Mouse (Mus musculus) liver, embryonic 14.5 days (tissue): ENCODE measurements around the gene Gm10197. TPM values are rescaled to one million over a fixed set of nuclear protein-coding genes. Genes with fewer than 3 reads are reported as not detected.
A peak's percentile ranks its signal among the peaks of the same experiment; 100 is the strongest.

Experiments used
- ATAC-seq: fragments of 200-750 bp; cut with Nextera tagmentation; 2 replicates; pipeline ENCODE4 v1.8.0; 2017; ENCODE audit warnings: moderate number of reproducible peaks, mild to moderate bottlenecking, moderate library complexity; ENCODE audit not compliant: insufficient read depth
- DNase-seq, 3 experiments: peaks; one replicate each; pipeline ENCODE4 v3.0.0-alpha.2; 2012 to 2013; ENCODE audit warnings: low read depth in 3 of 3, low spot score in 3 of 3
- H3K27ac ChIP-seq: fragments of 300-500 bp; sonication (generic); 2 replicates; pipeline ENCODE4 v1.5.1; 2014; ENCODE audit warnings: moderate library complexity, mild to moderate bottlenecking, control low read depth, inconsistent platforms
- H3K27me3 ChIP-seq: fragments of 300-500 bp; sonication (generic); 2 replicates; pipeline ENCODE4 v1.6.1; 2014; ENCODE audit warnings: mild to moderate bottlenecking, low read length, moderate library complexity; ENCODE audit not compliant: control insufficient read depth, insufficient read depth
- H3K36me3 ChIP-seq: fragments of 300-500 bp; sonication (generic); replicated peaks from 2 replicates; pipeline ENCODE4 v1.6.1; 2014; ENCODE audit warnings: low read depth; ENCODE audit not compliant: control insufficient read depth, insufficient read depth
- H3K4me1 ChIP-seq, 2 experiments: fragments of 200-500 bp in 1 of 2; fragments of 300-500 bp in 1 of 2; sonication (generic) in 1 of 2; replicated peaks; 2 replicates each; pipeline ENCODE4 v1.6.1; 2012 to 2014; ENCODE audit warnings: antibody characterized with exemption in 1 of 2, inconsistent platforms in 1 of 2, low read length in 1 of 2; ENCODE audit not compliant: control insufficient read depth in 2 of 2, insufficient read depth in 2 of 2
- H3K4me2 ChIP-seq: fragments of 300-500 bp; sonication (generic); 2 replicates; pipeline ENCODE4 v1.6.1; 2014; ENCODE audit warnings: low read depth, mild to moderate bottlenecking, control low read depth, moderate library complexity
- H3K4me3 ChIP-seq, 2 experiments: fragments of 200-500 bp in 1 of 2; fragments of 300-500 bp in 1 of 2; sonication (generic) in 1 of 2; 2 replicates each; pipeline ENCODE4 v1.5.1; 2012 to 2014; ENCODE audit warnings: low read depth in 2 of 2, low read length in 2 of 2, mild to moderate bottlenecking in 2 of 2, control low read depth in 1 of 2, inconsistent platforms in 1 of 2, moderate library complexity in 1 of 2; ENCODE audit not compliant: insufficient read depth in 1 of 2
- H3K9ac ChIP-seq: fragments of 300-500 bp; sonication (generic); replicated peaks from 2 replicates; pipeline ENCODE4 v1.6.1; 2014; ENCODE audit warnings: mild to moderate bottlenecking, control low read depth, moderate library complexity
- H3K9me3 ChIP-seq: fragments of 300-500 bp; sonication (generic); 2 replicates; pipeline ENCODE4 v1.6.1; 2016; ENCODE audit warnings: low read length, mixed read lengths; ENCODE audit not compliant: control insufficient read depth
- CTCF ChIP-seq: IDR thresholded peaks from 2 replicates; pipeline ENCODE4 v1.5.1; 2016; ENCODE audit warnings: antibody characterized with exemption, low read depth, control low read depth
- EP300 ChIP-seq: IDR thresholded peaks from 2 replicates; pipeline ENCODE4 v1.6.1; 2016; ENCODE audit warnings: antibody characterized with exemption, low read depth
- WGBS: fragments of 180-500 bp; shearing (Covaris S2); extraction: QIAGEN DNeasy Blood & Tissue Kit; methylation state at CpG from one replicate; pipeline ENCODE4 v1.1.7; 2014; ENCODE audit not compliant: insufficient replicate concordance; 5-methylcytosine and 5-hydroxymethylcytosine counted together
- polyA plus RNA-seq, 2 experiments: library from polyadenylated mRNA; depleted of rRNA in 1 of 2; stranded (reverse) in 1 of 2; unstranded in 1 of 2; fragments of >200 nt; fragmentation: Nextera tagmentation in 1 of 2; extraction: Ambion mirVana in 1 of 2; gene quantifications; 2 replicates each; pipeline versions ENCODE4 v1.2.1 to v1.2.3; 2012 to 2014

The Gm10197 gene
- polyA plus RNA-seq, 2 experiments: not detected

- TF ChIP-seq CTCF (no peak), EP300 (no peak)
- Histone ChIP-seq H3K9ac (no peak overlapping the region), H3K4me3 (no peak overlapping the region), H3K36me3 (no peaks in the 10 kb centered on the region), H3K27me3 (no peaks in the 10 kb centered on the region), H3K4me2 (no peak overlapping the region), H3K27ac (no peak overlapping the region), H3K9me3 (no peaks in the 10 kb centered on the region), H3K4me1 (0 out of 4 replicates have a peak, but pooled peaks cover 0 to 2% of the 10 kb centered on the region in 2 experiments)
- 81% methylated on average over 7 of the region's 7 CpGs for WGBS
- DNase-seq: no peak
- no peak for ATAC-seq
Observed at GRCm38 (mm10) chr19:53354271-53355000, 17.1 kb downstream of the Gm10197 start.

GRCm38 (mm10) chr19:53353864-53354263 lies 17.7 kb downstream of the Gm10197 start:
- no peaks in the 10 kb centered on the region for H3K9me3 ChIP-seq
- H3K9ac ChIP-seq: no peak overlapping the region
- no peaks in the 10 kb centered on the region for H3K27me3 ChIP-seq
- H3K36me3 ChIP-seq: no peaks in the 10 kb centered on the region
- H3K4me3 ChIP-seq: no peak overlapping the region
- no peak overlapping the region for H3K4me2 ChIP-seq
- H3K27ac ChIP-seq: no peak overlapping the region
- TF ChIP-seq EP300 (no peak), CTCF (no peak)
- DNase-seq (no peak), ATAC-seq (no peak)
- 0 out of 4 replicates have a peak, but pooled peaks cover 0 to 2% of the 10 kb centered on the region in 2 experiments for H3K4me1 ChIP-seq
- 87% methylated on average over 7 of the region's 7 CpGs for WGBS

GRCm38 (mm10) chr19:53345766-53346165 lies 25.8 kb downstream of the Gm10197 start:
- ATAC-seq (no peak), DNase-seq (no peak)
- TF ChIP-seq CTCF: no peak
- no peak for TF ChIP-seq EP300
- no peaks in the 10 kb centered on the region for H3K27me3 ChIP-seq
- H3K4me3 ChIP-seq: no peak overlapping the region
- no peaks in the 10 kb centered on the region for H3K4me1 ChIP-seq
- H3K9ac ChIP-seq: no peak overlapping the region
- H3K4me2 ChIP-seq: no peak overlapping the region
- 84% methylated on average over 14 of the region's 14 CpGs for WGBS
- no peaks in the 10 kb centered on the region for H3K9me3 ChIP-seq
- H3K27ac ChIP-seq: no peak overlapping the region
- peaks cover 2% of the 10 kb centered on the region; the same call in 1 of the 2 replicates for H3K36me3 ChIP-seq

- WGBS: 87% methylated on average over 16 of the region's 16 CpGs
- Histone ChIP-seq H3K9ac (no peak overlapping the region), H3K27ac (no peak overlapping the region), H3K36me3 (peaks cover 2% of the 10 kb centered on the region; the same call in 1 of the 2 replicates), H3K4me2 (peak overlapping the region; percentile 32), H3K27me3 (no peaks in the 10 kb centered on the region), H3K9me3 (no peaks in the 10 kb centered on the region), H3K4me1 (peaks cover 0 to 3% of the 10 kb centered on the region in 2 experiments; a peak in 1 of 4 replicates), H3K4me3 (peak overlapping the region in 1 of 2 experiments; percentile 15; a peak in 1 of 4 replicates)
- DNase-seq: no peak
- ATAC-seq: no peak
- TF ChIP-seq CTCF: no peak
- TF ChIP-seq EP300: no peak
Observed at GRCm38 (mm10) chr19:53344062-53344461, 27.5 kb downstream of the Gm10197 start.

GRCm38 (mm10) chr19:53343174-53343881 lies 28.2 kb downstream of the Gm10197 start:
- WGBS: 84% methylated on average over 13 of the region's 13 CpGs
- DNase-seq (no peak), ATAC-seq (no peak)
- peaks cover 0 to 3% of the 10 kb centered on the region in 2 experiments; a peak in 1 of 4 replicates for H3K4me1 ChIP-seq
- no peaks in the 10 kb centered on the region for H3K27me3 ChIP-seq
- TF ChIP-seq CTCF: no peak
- no peak overlapping the region for H3K27ac ChIP-seq
- peaks cover 2% of the 10 kb centered on the region; the same call in 1 of the 2 replicates for H3K36me3 ChIP-seq
- no peak overlapping the region for H3K4me3 ChIP-seq
- no peak overlapping the region for H3K9ac ChIP-seq
- no peak overlapping the region for H3K4me2 ChIP-seq
- no peaks in the 10 kb centered on the region for H3K9me3 ChIP-seq
